Mouse (Mus musculus) heart, postnatal 10 days (tissue): Measurements from ENCODE around the gene Fitm1. TPM values are rescaled to one million over a fixed set of nuclear protein-coding genes. Genes with fewer than 3 reads are reported as not detected.

Experiments
- DNase-seq, 2 experiments: peaks; one replicate each; pipeline ENCODE4 v3.0.0; 2021
- intact Hi-C: fragments of 180-260 bp; cut with DNase I; formaldehyde crosslinking; loops from one replicate; pipeline ENCODE4 v1.15.1; 2025
- total RNA-seq, 2 experiments: library from RNA; stranded (reverse); gene quantifications; 2 replicates each; pipeline ENCODE4 v1.2.3; 2021

Gene Fitm1
- total RNA-seq: 100 to 1,000 TPM; 192 to 201 TPM

- peak; percentile 82 to 83 for DNase-seq
- intact Hi-C loops: no loop called here
Observed at GRCm38 (mm10) chr14:55575302-55575701, at the start of gene Fitm1. TSS of gene Fitm1 (plus strand) at chr14:55575617.

GRCm38 (mm10) chr14:55526674-55527073 lies 48.7 kb upstream of the Fitm1 start:
- no peak for DNase-seq
- intact Hi-C loops: no loop called here

DNA sequence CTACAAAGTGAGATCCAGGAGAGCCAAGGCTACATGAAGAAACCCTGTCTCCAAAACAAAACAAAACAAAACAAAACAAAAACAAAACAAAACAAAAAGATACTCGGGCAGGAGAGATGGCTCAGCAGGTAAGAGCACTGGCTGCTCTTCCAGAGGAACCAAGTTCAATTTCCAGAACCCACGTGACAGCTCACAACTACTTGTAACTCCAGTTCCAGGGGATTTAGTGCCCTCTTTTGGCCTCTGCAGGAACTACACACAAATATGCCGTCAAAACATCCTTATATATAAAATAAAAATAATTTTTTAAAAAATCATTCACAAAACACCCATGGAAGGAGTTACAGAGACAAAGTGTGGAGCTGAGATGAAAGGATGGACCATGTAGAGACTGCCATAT lies 47.5 kb upstream of the Fitm1 start:
- DNase-seq: peak in 1 of 2 experiments; percentile 41
- intact Hi-C loops: no loop called here

DNA sequence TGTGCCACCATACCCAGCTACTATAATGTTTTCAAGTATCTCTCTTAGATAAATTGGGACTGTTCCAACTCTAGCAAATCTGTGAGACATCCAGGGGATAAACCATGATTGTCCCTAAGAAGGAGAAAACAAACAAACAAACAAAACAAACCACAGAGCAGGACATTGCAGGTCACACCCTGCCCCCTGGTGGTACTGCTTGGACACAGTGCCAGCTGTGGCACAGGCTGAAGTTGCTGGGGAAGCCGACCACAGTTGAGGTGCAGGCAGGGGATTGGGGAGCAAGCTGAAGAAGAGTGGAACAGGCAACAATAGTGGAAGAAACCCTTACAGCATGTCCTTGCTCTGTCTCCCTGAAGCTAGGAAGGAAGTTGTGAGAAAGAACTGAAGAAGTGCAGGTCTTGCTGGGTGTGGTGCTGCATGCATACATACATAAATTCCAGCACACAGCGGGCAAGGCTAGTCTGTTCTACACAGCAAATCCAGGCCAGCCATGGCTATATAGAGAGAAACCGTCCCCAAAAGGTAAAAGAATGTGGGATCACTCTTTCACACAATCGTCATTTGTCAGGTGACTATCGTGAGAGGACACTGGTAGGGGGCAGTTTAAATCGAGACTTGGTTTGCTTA lies 39.2 kb upstream of the Fitm1 start:
- intact Hi-C loops: loop anchor here (1.0 to 2.0 kb wide), 2 partner anchors 39 to 387 kb away; no protein-coding TSS in a partner anchor
- DNase-seq: peak; percentile 38 to 70

GRCm38 (mm10) chr14:55540067-55540786 lies 35.2 kb upstream of the Fitm1 start, which contains the start of gene Pck2:
TSS of gene Pck2 (plus strand) at chr14:55540266.
- peak; percentile 88 to 91 for DNase-seq
- intact Hi-C loops: no loop called here

DNA sequence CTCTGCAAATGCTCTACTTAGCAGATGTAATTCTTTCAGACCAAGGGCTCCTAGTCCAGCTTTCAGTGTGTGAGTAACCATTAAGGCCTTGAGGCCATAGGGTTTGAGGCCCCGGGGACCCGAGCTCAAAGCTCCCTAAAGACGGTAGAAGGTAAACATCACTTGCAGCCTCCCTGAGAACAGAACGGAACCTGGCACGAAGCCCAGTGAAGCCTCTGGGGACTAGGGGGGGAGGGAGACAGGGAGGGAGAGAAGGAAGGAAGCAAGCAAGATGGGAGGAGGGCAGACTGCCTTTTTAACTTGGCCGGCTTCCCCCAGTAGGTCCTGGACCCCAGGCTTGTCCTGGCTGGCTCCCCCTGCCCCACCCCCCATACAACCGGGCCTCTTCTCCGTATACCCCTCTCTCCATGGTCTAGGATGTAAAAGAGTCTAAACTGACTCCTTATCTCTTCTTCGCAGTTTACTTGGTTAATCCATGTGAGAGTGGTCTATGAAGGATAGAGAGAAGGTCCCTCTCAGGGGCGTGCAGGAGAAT lies 34.6 kb upstream of the Fitm1 start:
- peak; percentile 87 to 92 for DNase-seq
- intact Hi-C loops: no loop called here

DNA sequence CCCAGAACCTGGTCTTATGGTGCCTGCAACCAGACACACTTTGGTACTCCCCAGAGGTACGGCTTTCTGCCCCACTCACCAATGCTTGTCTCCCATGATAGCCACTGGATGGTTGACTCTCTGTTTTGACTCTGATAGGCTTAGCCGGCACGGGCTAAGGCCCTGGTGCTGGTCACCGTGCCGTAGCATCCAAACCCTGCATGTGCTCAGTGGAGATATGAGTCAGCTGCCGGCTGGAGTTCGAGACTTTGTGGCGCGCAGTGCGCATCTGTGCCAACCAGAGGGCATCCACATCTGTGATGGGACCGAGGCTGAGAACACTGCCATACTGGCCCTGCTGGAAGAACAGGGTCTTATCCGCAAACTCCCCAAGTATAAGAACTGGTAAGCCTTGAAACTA lies 33.1 kb upstream of the Fitm1 start:
- intact Hi-C loops: no loop called here
- DNase-seq: no peak

DNA sequence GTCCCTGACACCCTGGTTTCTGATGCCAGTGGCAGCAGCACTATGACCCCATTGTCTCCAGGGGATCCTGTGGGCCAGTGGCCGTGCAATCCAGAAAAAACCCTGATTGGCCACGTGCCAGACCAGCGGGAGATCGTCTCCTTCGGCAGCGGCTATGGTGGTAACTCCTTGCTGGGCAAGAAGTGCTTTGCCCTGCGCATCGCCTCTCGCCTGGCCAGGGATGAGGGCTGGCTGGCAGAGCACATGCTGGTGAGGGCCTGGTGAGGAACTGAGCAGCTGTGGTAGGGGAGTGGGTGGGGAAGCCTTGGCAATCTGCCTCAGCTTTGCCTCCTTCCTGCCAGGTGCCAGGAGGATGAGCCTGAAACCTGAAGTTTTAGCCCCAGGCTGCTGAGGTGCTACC lies 31.1 kb upstream of the Fitm1 start:
- DNase-seq: no peak

DNA sequence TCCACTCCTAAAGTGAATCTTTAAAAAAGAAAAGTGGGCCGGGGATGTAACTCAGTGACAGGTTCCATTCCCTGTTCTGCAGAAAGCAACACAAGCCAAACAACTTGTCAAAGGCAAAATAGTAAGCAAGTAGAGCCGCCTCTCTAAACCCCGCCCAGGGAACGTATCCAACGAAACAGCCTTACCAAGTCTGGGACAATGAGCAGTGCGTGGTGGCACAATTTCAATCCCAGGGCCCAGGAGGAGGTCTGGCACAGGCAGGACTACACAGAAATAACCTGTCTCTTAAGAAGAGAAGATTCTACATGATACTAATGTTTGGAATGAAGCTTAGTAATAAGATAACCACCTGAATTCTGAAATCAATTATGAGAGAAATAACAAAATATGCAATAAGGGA lies 25.2 kb upstream of the Fitm1 start:
- intact Hi-C loops: no loop called here
- no peak for DNase-seq

More for the DNA sequence above, 31.1 kb upstream of the Fitm1 start:
- intact Hi-C loops: no loop called here

GRCm38 (mm10) chr14:55551347-55551746 lies 24.1 kb upstream of the Fitm1 start:
- no peak for DNase-seq
- intact Hi-C loops: no loop called here

DNA sequence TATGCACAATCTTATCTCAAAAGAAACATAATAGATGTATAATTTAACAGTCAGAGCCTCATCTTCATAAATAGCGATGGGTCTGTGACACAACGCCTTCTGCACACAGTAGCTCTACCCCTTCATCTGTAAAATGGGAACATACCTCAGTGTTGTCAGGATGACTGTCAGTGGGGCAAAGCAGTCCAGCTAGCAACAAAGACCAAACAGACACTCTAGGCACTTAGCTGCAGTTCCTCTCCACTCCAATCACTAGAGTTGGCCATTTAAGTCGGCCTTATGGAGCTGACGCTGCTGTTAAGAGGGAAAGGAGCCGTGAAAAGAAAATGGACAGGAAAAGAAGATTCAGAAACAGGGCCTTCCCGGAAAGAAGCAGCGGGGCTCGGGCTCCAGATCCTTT lies 23.6 kb upstream of the Fitm1 start:
- intact Hi-C loops: no loop called here
- no peak for DNase-seq

GRCm38 (mm10) chr14:55554635-55555034 lies 20.8 kb upstream of the Fitm1 start:
- DNase-seq: no peak
- intact Hi-C loops: no loop called here

- intact Hi-C loops: no loop called here
- no peak for DNase-seq
Observed at GRCm38 (mm10) chr14:55555788-55556187, 19.6 kb upstream of the Fitm1 start.

- intact Hi-C loops: loop anchor here (1.0 kb wide), 1 partner anchor 60 kb away; no protein-coding TSS in a partner anchor
- DNase-seq: peak; percentile 84 to 94
Observed at GRCm38 (mm10) chr14:55557003-55557402, 18.4 kb upstream of the Fitm1 start.

DNA sequence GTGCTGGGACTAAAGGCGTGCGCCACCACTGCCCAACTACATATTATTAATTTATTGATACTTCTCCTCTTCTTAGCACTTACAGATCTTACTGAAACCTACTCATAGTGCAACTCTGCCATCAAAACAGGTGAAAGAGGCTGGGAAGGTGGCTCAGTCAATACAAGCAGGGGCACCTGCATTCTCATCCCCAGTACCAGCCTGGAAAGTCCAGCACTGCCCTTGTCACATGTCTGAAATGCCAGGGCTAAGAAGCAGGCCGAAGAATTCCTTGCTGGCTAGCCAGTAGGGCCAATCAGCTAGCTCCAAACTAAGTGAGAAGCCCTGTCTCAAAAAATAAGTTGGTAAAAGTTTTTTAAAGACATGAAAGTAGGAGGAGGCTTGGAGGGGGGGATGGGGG lies 17.8 kb upstream of the Fitm1 start:
- DNase-seq: no peak
- intact Hi-C loops: loop anchor here (1.0 kb wide), 1 partner anchor 60 kb away; no protein-coding TSS in a partner anchor

- DNase-seq: no peak
- intact Hi-C loops: no loop called here
Observed at GRCm38 (mm10) chr14:55558740-55559448, 16.5 kb upstream of the Fitm1 start.

GRCm38 (mm10) chr14:55559799-55560201 lies 15.6 kb upstream of the Fitm1 start, which contains the start of gene Dcaf11:
TSS of gene Dcaf11 (plus strand) at chr14:55560006.
- intact Hi-C loops: loop anchor here (1.0 kb wide), 1 partner anchor 45 kb away; no protein-coding TSS in a partner anchor
- peak; percentile 93 to 94 for DNase-seq

DNA sequence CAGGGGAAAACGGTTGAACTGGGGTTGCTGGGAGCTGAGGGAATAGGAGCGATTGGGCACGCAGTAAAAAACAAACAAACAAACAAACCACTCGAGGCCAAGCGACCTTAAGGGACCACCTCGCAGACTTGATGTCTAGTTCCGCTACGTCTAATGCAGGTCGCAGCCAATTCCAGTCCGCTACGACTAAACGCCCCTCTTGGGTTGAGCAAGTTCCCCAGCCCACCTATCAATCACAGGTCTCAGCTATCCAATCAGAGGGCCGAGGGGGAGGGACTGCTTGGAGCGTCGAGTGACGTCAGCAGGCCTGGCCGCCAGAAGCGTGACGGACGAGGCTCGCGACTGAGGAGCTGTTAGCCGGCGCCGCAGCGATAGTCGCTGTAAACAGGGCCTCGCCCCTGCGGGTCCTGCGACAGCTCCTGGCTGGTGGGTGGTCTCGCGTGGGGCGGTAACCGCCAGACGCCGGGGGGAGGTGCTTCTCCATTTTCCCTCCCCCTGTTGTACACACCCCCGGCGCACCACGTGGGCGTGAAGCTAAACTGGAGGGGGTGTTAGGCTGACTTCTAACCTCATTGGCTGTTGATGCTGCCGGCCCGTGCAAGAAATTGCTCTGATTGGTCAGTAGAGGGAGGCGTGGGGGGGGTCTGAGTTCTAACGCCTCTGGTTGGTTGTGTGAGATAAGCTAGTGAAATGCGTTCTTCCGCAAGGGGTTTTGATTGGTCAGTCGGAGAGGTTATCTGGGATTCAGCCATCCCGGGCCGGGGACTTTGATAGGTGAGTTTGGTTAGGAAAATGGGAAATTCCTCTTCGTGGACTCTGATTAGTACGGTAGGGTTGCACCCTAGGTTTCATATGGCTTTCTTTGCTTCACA lies 15.0 kb upstream of the Fitm1 start, which contains the start of gene A730061H03Rik:
Gene A730061H03Rik (minus strand): TSS at position 205 of the 872 bp plus-strand sequence.
- DNase-seq: peak; percentile 98
- intact Hi-C loops: loop anchor here (1.0 kb wide), 1 partner anchor 44 kb away; no protein-coding TSS in a partner anchor

GRCm38 (mm10) chr14:55561860-55562259 lies 13.6 kb upstream of the Fitm1 start:
- intact Hi-C loops: no loop called here
- no peak for DNase-seq

- intact Hi-C loops: no loop called here
- no peak for DNase-seq
Observed at GRCm38 (mm10) chr14:55563249-55563648, 12.2 kb upstream of the Fitm1 start.
